Mouse (Mus musculus): ENCODE data around the gene Tram2.

DNA sequence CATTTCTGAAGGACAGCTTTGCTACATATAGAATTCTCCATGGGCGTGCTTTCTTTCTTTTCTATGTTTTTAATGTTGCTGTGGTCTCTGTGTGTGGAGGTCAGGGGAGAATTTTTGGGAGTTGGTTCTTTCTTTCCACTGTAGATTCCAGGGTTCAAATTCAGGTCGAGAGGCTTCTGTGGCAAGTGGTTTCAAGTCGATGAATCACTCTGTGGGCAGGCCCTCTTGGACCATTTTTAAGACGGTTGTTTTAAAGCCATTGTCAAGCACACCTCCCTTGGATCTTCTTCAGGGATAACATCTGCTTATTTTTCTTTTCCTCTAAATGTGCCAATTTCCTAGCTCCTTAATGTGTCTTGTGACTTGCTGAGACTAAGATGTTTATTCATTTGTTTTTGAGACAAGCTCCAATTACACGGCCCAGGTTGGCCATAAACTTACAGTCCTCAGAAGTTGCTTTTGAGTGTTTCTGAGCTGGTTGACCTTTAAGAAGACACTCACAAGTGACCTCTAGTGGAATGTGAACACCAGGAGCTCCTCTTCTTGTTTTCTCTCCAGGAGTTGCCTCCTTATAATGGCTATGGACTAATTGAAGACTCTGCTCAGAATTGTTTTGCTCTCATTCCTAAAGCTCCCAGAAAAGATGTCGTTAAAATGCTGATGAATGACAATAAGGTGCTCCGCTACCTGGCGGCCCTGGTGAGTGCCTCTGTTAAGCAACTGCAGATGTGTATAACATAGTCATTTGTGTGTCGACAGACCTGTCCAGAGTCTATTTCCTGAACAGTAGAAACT, 104.5 kb downstream of the Tram2 start:
- TF ChIP-seq CTCF (IDR thresholded peaks at IDR 0.05; ENCODE audit: control insufficient read depth, insufficient read depth, insufficient replicate concordance, low read depth, low read length) (no peak), POLR2A (IDR thresholded peaks at IDR 0.05; ENCODE audit: control insufficient read depth, low read depth, low read length) (no peak)

All from testis, adult 2 months (tissue).